Mouse (Mus musculus): ENCODE results near the gene Wfdc6b.

- no peak for TF ChIP-seq CTCF (IDR thresholded peaks at IDR 0.05; ENCODE audit: borderline replicate concordance, control insufficient read depth, extremely low read depth, insufficient read depth, low read length, poor library complexity)
- no peak for TF ChIP-seq POLR2A (IDR thresholded peaks at IDR 0.05; ENCODE audit: control insufficient read depth, extremely low read depth, insufficient read depth, low read length, poor library complexity)
Measured at GRCm38 (mm10) chr2:164656483-164656882, 43.2 kb downstream of the Wfdc6b start, which contains the start of gene Wfdc9.

All from thymus, adult 2 months (tissue).